Mouse (Mus musculus): ENCODE data around the gene Gm20521.

- TF ChIP-seq CTCF (conservative IDR thresholded peaks at IDR 0.05; ENCODE audit: low read length) (no peak), NANOG (IDR thresholded peaks at IDR 0.05; ENCODE audit: borderline replicate concordance, low read length) (no peak)
These were observed 61.7 kb downstream of the Gm20521 start for GRCm38 (mm10) chr14:54944939-54945338.
